Mouse (Mus musculus) liver, adult 2 months (tissue): ENCODE results near the gene Ifna7.

Experiments used
- CTCF ChIP-seq: fragments of 200-500 bp; IDR thresholded peaks from 2 replicates; pipeline ENCODE4 v1.5.1; 2011; ENCODE audit warnings: low read depth, low read length, control low read depth
- POLR2A ChIP-seq: fragments of 200-500 bp; IDR thresholded peaks from 2 replicates; pipeline ENCODE4 v1.6.1; 2011; ENCODE audit warnings: low read length, control low read depth; ENCODE audit not compliant: insufficient read depth; ENCODE audit errors: extremely low read depth

DNA sequence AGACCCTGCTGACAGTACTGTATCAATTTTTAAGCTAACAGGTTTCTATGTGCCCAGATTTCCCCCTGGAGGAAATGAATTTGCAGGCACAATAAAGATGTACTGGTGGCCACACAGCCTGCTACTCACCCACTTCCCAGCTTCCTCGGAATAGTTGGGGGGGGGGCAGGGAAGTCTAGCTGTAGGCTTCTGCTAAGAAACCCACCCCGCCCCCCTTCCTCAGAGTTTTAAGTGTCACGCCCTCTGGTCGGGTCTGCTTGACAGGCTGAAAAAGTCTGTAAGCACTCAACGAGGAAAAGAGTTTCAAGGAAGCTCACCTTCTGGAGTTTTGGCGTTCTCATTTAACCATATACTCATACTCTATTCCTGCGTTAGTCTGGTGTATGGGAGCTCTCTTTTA lies 47.3 kb downstream of the Ifna7 start:
- no peak for TF ChIP-seq CTCF
- TF ChIP-seq POLR2A = no peak
